Mouse (Mus musculus) brain, adult 2 months (tissue): ENCODE measurements around the gene Lamb1.
A peak's percentile ranks its signal among the peaks of the same experiment; 100 is the strongest.

Source experiments
- DNase-seq: peaks from one replicate; pipeline ENCODE4 v3.0.0; 2011; ENCODE audit warnings: low read depth, low spot score

Gene Lamb1

DNA sequence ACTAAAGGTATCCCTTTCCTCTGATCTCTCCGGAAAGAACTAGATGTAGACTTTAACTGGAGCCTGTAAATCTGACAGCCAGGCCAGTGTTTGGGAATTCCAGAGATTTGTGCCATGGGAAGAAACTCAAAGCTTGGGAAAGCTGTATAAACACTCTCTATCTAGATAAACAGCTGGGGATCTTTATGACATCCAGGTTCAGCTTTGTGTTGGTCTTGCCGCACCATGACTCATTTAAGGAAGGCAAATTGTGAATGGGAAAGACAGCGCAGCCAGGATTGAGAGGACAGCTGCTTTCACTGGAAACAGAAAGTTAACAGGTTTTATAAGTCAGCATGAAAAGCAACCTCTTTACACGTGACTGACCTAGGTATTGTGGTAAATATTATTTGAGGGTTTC is 12.8 kb upstream of the Lamb1 start:
- no peak for DNase-seq

- DNase-seq, result no peak
Measured at GRCm38 (mm10) chr12:31254978-31255377, 10.1 kb upstream of the Lamb1 start.

- no peak for DNase-seq
Measured at GRCm38 (mm10) chr12:31256121-31256903, 8.7 kb upstream of the Lamb1 start.

- no peak for DNase-seq
Measured at GRCm38 (mm10) chr12:31261882-31262281, 3.2 kb upstream of the Lamb1 start.

- DNase-seq, result no peak
Measured at GRCm38 (mm10) chr12:31263921-31264320, 1.1 kb upstream of the Lamb1 start.

- DNase-seq, result peak; percentile 27
Measured at GRCm38 (mm10) chr12:31265722-31266431, 843 bp downstream of the Lamb1 start.

GRCm38 (mm10) chr12:31266686-31267085 is 1.7 kb downstream of the Lamb1 start:
- peak; percentile 11 for DNase-seq

DNA sequence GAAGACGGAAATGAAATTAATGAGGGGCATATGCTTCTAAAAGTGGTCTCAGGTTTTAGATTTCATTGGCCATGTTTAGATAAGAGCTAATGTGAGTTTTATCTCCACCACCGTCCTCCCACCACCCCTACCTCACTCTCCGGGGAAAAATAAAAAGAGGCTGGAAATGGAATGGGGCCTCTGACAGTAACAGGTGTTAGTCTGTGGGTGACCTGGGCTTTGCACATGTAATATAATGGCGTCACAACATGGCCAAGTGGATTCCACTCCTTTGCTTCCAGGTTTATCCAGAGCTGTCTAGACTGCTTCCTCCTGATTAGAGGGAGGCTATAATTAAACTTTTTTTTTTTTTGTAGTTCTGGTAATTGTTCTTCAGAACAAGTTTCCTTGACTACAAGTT is 2.3 kb downstream of the Lamb1 start:
- no peak for DNase-seq

- peak; percentile 21 for DNase-seq
Measured at GRCm38 (mm10) chr12:31268315-31268714, 3.3 kb downstream of the Lamb1 start.

GRCm38 (mm10) chr12:31269020-31269597 is 4.1 kb downstream of the Lamb1 start:
- DNase-seq, result no peak

DNA sequence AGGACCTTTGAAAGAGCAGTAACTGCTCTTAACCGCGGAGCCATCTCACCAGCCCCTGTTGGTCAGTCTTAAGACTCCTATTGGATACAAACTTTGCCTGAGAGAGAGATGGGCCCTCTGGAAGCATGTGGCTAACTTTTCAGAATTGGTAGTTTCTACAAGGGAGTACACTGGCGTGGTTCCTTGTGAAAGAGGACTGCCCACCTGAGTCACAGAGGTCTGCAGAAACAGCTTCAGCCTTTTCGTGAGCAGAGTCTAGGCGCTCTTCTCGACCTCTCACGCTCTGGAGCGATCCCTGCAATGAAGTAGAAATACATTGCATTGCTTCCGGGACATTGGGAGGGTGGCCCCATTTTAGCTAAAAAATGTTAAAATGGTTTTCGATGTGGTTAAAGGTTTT is 5.3 kb downstream of the Lamb1 start:
- DNase-seq, result no peak

GRCm38 (mm10) chr12:31270776-31271175 is 5.7 kb downstream of the Lamb1 start:
- DNase-seq, result no peak

DNA sequence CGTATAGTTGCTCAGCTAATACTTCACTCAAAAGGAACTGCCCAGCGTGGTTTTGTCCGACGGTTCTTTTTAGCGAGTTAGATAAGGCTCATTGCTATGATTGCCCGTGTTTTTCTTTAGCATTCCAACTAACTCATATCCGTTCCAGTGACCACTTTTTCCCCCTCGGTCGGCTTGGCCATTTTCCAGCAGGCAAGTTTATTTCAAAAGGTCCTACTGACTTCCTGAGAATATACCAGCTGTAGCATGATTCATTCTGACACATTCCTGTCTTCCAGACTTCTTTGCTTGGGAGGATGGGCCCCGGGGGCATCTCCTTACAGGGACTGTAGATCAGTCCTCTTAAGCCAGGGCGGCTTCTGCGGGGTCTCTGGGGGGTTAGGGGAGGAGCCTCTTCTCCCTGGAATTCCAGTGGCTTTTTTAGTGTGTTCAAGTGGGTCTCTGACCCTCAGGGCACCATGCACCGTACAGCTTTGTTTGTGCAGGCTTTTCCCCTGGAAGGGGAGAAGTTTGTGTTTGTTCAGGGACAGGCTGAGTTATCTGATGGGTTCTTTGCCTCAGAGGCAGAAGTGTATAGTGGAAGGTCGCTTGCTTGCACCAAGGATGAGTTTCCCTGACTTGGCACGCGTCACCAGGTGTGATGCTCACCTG is 6.5 kb downstream of the Lamb1 start:
- peak; percentile 9 for DNase-seq

- no peak for DNase-seq
Measured at GRCm38 (mm10) chr12:31272012-31272735, 7.1 kb downstream of the Lamb1 start.

- no peak for DNase-seq
Measured at GRCm38 (mm10) chr12:31272846-31273245, 7.8 kb downstream of the Lamb1 start.

DNA sequence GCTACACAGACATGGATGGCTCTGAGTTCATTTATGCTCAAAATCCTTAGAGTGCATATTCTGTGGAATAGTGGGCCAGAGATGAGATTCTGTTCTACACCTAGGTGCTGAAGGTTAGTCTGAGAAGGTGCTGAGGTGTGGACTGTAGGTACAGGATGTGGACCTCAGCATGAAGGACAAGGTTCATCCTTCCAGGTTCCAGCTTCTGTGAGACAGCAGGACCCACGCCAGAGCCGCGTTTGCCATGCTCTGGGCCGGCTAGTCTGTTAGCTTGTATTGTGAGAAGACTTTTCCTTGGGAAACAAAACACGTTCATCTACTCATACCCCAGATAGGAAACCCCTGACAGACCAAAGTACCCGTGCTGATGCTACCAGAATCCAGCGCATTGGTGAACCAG is 8.6 kb downstream of the Lamb1 start:
- no peak for DNase-seq

DNA sequence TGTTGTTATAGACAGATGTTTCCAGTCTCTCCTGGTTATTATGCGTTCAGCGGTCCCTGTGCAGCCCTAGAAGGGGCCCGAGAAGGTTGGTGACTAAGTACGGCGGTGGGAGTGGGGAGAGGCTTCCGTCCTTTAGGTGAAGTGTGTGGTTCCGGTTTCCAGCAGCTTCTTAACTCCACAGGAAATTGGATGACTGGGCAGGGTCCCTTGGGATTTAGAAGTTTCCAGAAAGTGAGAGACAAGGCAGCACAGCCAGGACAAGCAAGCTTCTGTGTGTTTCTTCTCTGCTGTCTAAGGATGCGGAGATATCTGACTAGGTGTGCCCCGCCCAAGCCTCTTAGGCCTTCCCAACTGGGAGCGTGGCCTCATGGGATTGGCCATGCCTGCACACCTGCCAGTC is 10.4 kb downstream of the Lamb1 start:
- no peak for DNase-seq

GRCm38 (mm10) chr12:31278270-31278669 is 13.2 kb downstream of the Lamb1 start:
- DNase-seq, result no peak

- no peak for DNase-seq
Measured at GRCm38 (mm10) chr12:31280318-31280717, 15.3 kb downstream of the Lamb1 start.

DNA sequence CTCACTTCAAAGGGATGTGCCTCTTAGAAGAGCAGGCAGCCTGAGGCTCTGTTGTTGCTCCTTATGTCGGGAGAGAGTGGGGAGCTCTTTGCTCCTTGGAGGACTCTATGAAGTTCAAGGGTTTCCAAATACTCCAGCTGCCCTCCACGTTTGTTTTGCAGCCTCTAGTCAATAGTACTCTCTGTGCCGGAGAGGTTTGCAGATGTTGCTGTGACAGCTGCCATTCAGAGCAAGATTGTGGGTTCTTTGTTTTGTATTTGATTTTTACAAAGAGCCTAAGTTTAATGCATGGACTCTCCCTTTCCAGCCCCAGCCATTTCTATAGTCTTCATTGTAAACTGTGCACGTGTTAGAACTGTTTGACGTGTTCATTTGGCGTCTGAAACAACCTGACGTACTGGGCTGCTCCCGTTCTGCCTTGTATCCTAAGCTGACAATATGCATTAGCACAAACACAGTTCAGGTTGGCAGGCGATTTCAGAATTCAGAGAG is 16.1 kb downstream of the Lamb1 start:
- no peak for DNase-seq

DNA sequence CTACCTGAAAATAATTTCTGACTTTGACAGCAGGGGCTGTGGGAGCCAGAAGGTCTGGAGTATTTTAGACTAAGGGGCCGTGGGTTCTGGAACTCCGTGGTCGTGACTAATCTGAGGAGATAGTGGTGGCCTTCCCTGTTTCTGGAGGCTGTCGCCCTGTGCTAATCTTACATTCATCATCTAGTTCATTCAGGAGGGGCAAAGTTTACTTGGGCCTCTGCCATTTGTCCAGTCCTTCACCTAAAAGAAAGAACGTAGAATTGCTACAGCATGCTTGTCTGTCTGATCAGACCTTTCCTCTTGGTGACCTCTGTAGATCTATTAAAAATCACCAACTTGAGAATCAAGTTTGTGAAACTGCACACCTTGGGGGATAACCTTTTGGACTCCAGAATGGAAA is 17.2 kb downstream of the Lamb1 start:
- DNase-seq, result no peak
